Mouse (Mus musculus) B cell, adult 2 months (primary cell): ENCODE measurements around the gene Mrtfb.

Experiments used
- DNase-seq, 2 experiments: peaks; one replicate each; pipeline ENCODE4 v3.0.0; 2022

The Mrtfb gene

GRCm38 (mm10) chr16:13445461-13445860 is 189.2 kb downstream of the Mrtfb start:
- no peak for DNase-seq

- DNase-seq = no peak
These were observed 190.2 kb downstream of the Mrtfb start for GRCm38 (mm10) chr16:13446488-13446887.

GRCm38 (mm10) chr16:13446971-13447283 is 190.6 kb downstream of the Mrtfb start:
- no peak for DNase-seq

GRCm38 (mm10) chr16:13447284-13448050 is 191.2 kb downstream of the Mrtfb start:
- DNase-seq = peak; percentile 5 to 25

GRCm38 (mm10) chr16:13448051-13448705 is 191.9 kb downstream of the Mrtfb start:
- DNase-seq = peak; percentile 28 to 33

- DNase-seq = no peak
These were observed 192.4 kb downstream of the Mrtfb start for GRCm38 (mm10) chr16:13448706-13449090.

- no peak for DNase-seq
These were observed 193.2 kb downstream of the Mrtfb start for GRCm38 (mm10) chr16:13449491-13449890.

- DNase-seq = no peak
These were observed 194.6 kb downstream of the Mrtfb start for GRCm38 (mm10) chr16:13450831-13451230.

GRCm38 (mm10) chr16:13451991-13452390 is 195.7 kb downstream of the Mrtfb start:
- DNase-seq = no peak

- DNase-seq = no peak
These were observed 196.4 kb downstream of the Mrtfb start for GRCm38 (mm10) chr16:13452661-13453060.

GRCm38 (mm10) chr16:13454026-13454600 is 197.8 kb downstream of the Mrtfb start:
- no peak for DNase-seq

GRCm38 (mm10) chr16:13455560-13455959 is 199.3 kb downstream of the Mrtfb start:
- DNase-seq = no peak

- no peak for DNase-seq
These were observed 202.3 kb downstream of the Mrtfb start for GRCm38 (mm10) chr16:13458556-13458955.

- DNase-seq = no peak
These were observed 203.8 kb downstream of the Mrtfb start for GRCm38 (mm10) chr16:13460071-13460470.

GRCm38 (mm10) chr16:13460777-13461408 is 204.6 kb downstream of the Mrtfb start:
- DNase-seq = no peak

- no peak for DNase-seq
These were observed 208.4 kb downstream of the Mrtfb start for GRCm38 (mm10) chr16:13464662-13465061.
